Mouse (Mus musculus) CH12.LX (cell line): ENCODE measurements at regions not wholly inside any gene's neighbourhood (a gene's known extent, or its start where the extent isn't known, plus 50 kb on each side); places are given as distances from the start of the nearest gene placed in this dataset.

Source experiments
- DNase-seq: peaks from one replicate; pipeline ENCODE4 v3.0.0-alpha.2; 2013; ENCODE audit errors: extremely low read depth
- H3K27ac ChIP-seq: 2 replicates; pipeline ENCODE4 v1.5.1; 2012; ENCODE audit warnings: low read depth, mild to moderate bottlenecking, control low read depth, moderate library complexity; ENCODE audit not compliant: insufficient read depth
- H3K27me3 ChIP-seq: replicated peaks from 2 replicates; pipeline ENCODE3; 2012; ENCODE audit warnings: inconsistent platforms
- H3K36me3 ChIP-seq, 2 experiments: replicated peaks in 1 of 2; 2 replicates each; pipeline versions ENCODE3 to v1.6.1; 2012; ENCODE audit warnings: inconsistent platforms in 1 of 2, low read length in 1 of 2, mild to moderate bottlenecking in 1 of 2, mixed read lengths in 1 of 2, moderate library complexity in 1 of 2; ENCODE audit not compliant: control insufficient read depth in 1 of 2, insufficient read depth in 1 of 2
- H3K4me1 ChIP-seq, 2 experiments: 2 replicates each; pipeline ENCODE4 v1.6.1; 2012; ENCODE audit warnings: inconsistent platforms in 1 of 2, moderate library complexity in 1 of 2; ENCODE audit not compliant: insufficient read depth in 2 of 2, control insufficient read depth in 1 of 2
- H3K4me2 ChIP-seq: 2 replicates; pipeline ENCODE4 v1.6.1; 2012; ENCODE audit warnings: low read depth, mild to moderate bottlenecking, control low read depth; ENCODE audit not compliant: poor library complexity, insufficient read depth, severe bottlenecking
- H3K4me3 ChIP-seq, 3 experiments: fragments of 150-350 bp in 1 of 3; sonication (generic) in 1 of 3; replicated peaks in 1 of 3; 2 replicates each; pipeline versions ENCODE3 to v1.5.1; 2011 to 2012; ENCODE audit warnings: low read depth in 2 of 3, low read length in 2 of 3, mild to moderate bottlenecking in 2 of 3, moderate library complexity in 2 of 3, control low read depth in 1 of 3, improper control_type of control experiment in 1 of 3, inconsistent platforms in 1 of 3, mixed read lengths in 1 of 3; ENCODE audit not compliant: poor library complexity in 1 of 3
- H3K79me2 ChIP-seq: replicated peaks from 2 replicates; pipeline ENCODE4 v1.6.1; 2012; ENCODE audit warnings: mild to moderate bottlenecking, moderate library complexity; ENCODE audit not compliant: control insufficient read depth, poor library complexity, insufficient read depth, severe bottlenecking; ENCODE audit errors: extremely low read depth
- H3K9ac ChIP-seq: 2 replicates; pipeline ENCODE4 v1.6.1; 2012; ENCODE audit warnings: low read depth, mild to moderate bottlenecking, control low read depth, moderate library complexity; ENCODE audit not compliant: insufficient read depth
- H3K9me3 ChIP-seq: replicated peaks from 2 replicates; pipeline ENCODE3; 2012; ENCODE audit warnings: low read length, inconsistent platforms, mixed read lengths
- CHD1 ChIP-seq: IDR thresholded peaks from 2 replicates; pipeline ENCODE4 v1.6.1; 2012; ENCODE audit warnings: low read depth, low read length, improper control_type of control experiment, inconsistent platforms
- CTCF ChIP-seq, 2 experiments: IDR thresholded peaks in 1 of 2; conservative IDR thresholded peaks in 1 of 2; 2 replicates each; pipeline ENCODE4 v1.5.1; 2011 to 2012; ENCODE audit warnings: low read depth in 2 of 2, low read length in 2 of 2, improper control_type of control experiment in 1 of 2, inconsistent platforms in 1 of 2, mild to moderate bottlenecking in 1 of 2, moderate library complexity in 1 of 2
- ELF1 ChIP-seq: IDR thresholded peaks from 2 replicates; pipeline ENCODE4 v1.6.1; 2014; ENCODE audit warnings: low read depth, mild to moderate bottlenecking, inconsistent platforms, low read length, improper control_type of control experiment
- GABPA ChIP-seq: IDR thresholded peaks from 2 replicates; pipeline ENCODE4 v1.6.1; 2012; ENCODE audit warnings: low read depth, low read length, improper control_type of control experiment, inconsistent platforms; ENCODE audit not compliant: insufficient replicate concordance
- MAZ ChIP-seq: IDR thresholded peaks from 2 replicates; pipeline ENCODE4 v1.6.1; 2012; ENCODE audit warnings: low read depth, mild to moderate bottlenecking, inconsistent platforms, low read length, improper control_type of control experiment, moderate library complexity
- MYC ChIP-seq: IDR thresholded peaks from 2 replicates; pipeline ENCODE4 v1.6.1; 2011; ENCODE audit warnings: low read depth, mild to moderate bottlenecking, improper control_type of control experiment, low read length
- NRF1 ChIP-seq: IDR thresholded peaks from 2 replicates; pipeline ENCODE4 v1.6.1; 2014; ENCODE audit warnings: low read depth, mild to moderate bottlenecking, inconsistent platforms, low read length, improper control_type of control experiment, moderate library complexity
- SMC3 ChIP-seq: IDR thresholded peaks from 2 replicates; pipeline ENCODE4 v1.6.1; 2011; ENCODE audit warnings: low read depth, low read length, improper control_type of control experiment
- TBP ChIP-seq: conservative IDR thresholded peaks from 2 replicates; pipeline ENCODE4 v1.6.1; 2011; ENCODE audit warnings: low read depth, low read length, improper control_type of control experiment
- TCF12 ChIP-seq: IDR thresholded peaks from 2 replicates; pipeline ENCODE4 v1.6.1; 2014; ENCODE audit warnings: low read depth, mild to moderate bottlenecking, inconsistent platforms, low read length, improper control_type of control experiment
- UBTF ChIP-seq: IDR thresholded peaks from 2 replicates; pipeline ENCODE4 v1.6.1; 2012; ENCODE audit warnings: low read depth, mild to moderate bottlenecking, inconsistent platforms, low read length, improper control_type of control experiment, moderate library complexity
- ZKSCAN1 ChIP-seq: IDR thresholded peaks from 2 replicates; pipeline ENCODE4 v1.6.1; 2012; ENCODE audit warnings: low read depth, inconsistent platforms, low read length, improper control_type of control experiment, borderline replicate concordance
- ZNF384 ChIP-seq: IDR thresholded peaks from 2 replicates; pipeline ENCODE4 v1.6.1; 2012; ENCODE audit warnings: low read depth, low read length, improper control_type of control experiment, inconsistent platforms
- dilution Hi-C: fragments of 300-500 bp; cut with MboI; formaldehyde crosslinking; loops from 2 replicates; pipeline ENCODE4 v1.14.3; 2020; ENCODE audit warnings: low sequenced_read_pairs; ENCODE audit not compliant: extremely low pct_unique_long_range_greater_than_20kb, extremely low pct_ligation_motif_present
- in situ Hi-C: fragments of 300-500 bp; cut with MboI; formaldehyde crosslinking; loops from 3 replicates; pipeline ENCODE4 v1.14.3; 2019; ENCODE audit warnings: low sequenced_read_pairs, low pct_ligation_motif_present, low pct_unique_long_range_greater_than_20kb, mixed read lengths

GRCm38 (mm10) chr1:128470786-128471185 is 53.6 kb upstream of the Dars start:
- no peaks in the 10 kb centered on the region for H3K27me3 ChIP-seq
- no peaks in the 10 kb centered on the region for H3K9me3 ChIP-seq
- no peak for DNase-seq
- TF ChIP-seq TBP (no peak), CHD1 (no peak), ZKSCAN1 (no peak), MAZ (no peak), NRF1 (no peak), CTCF (conservative IDR thresholded peaks at IDR 0.05 in 1 of 2, IDR thresholded peaks at IDR 0.05 in 1 of 2; ENCODE audit: low read depth in 2 of 2, low read length in 2 of 2) (no peak), ELF1 (no peak)
- TF ChIP-seq, all 38 proteins: peak for 0
- dilution Hi-C loops (no loop called here), in situ Hi-C loops (no loop called here)
- no peaks in the 10 kb centered on the region for H3K36me3 ChIP-seq
- no peak overlapping the region for H3K4me2 ChIP-seq
- no peaks in the 10 kb centered on the region for H3K79me2 ChIP-seq
- H3K27ac ChIP-seq = no peak overlapping the region
- peaks cover 0 to 4% of the 10 kb centered on the region in 2 experiments; a peak in 1 of 4 replicates for H3K4me1 ChIP-seq
- no peak overlapping the region for H3K4me3 ChIP-seq
- no peak overlapping the region for H3K9ac ChIP-seq

- Histone ChIP-seq H3K4me3 (no peak overlapping the region), H3K4me2 (no peak overlapping the region), H3K27me3 (no peaks in the 10 kb centered on the region), H3K27ac (no peak overlapping the region), H3K36me3 (no peaks in the 10 kb centered on the region), H3K4me1 (peaks cover 0 to 4% of the 10 kb centered on the region in 2 experiments; a peak in 1 of 4 replicates), H3K9me3 (no peaks in the 10 kb centered on the region), H3K79me2 (no peaks in the 10 kb centered on the region), H3K9ac (no peak overlapping the region)
- no peak for DNase-seq
- TF ChIP-seq TCF12 (no peak), TBP (no peak), MYC (no peak), GABPA (no peak), UBTF (no peak), ZNF384 (no peak), SMC3 (no peak)
- in situ Hi-C loops (no loop called here), dilution Hi-C loops (no loop called here)
Measured at GRCm38 (mm10) chr1:128469054-128469453, 51.9 kb upstream of the Dars start.
